Mouse (Mus musculus): ENCODE data around the gene Cyp8b1. TPM values are rescaled to one million over a fixed set of nuclear protein-coding genes. Genes with fewer than 3 reads are reported as not detected.

Cyp8b1 gene
- polyA plus RNA-seq, 2 experiments, result 0.74 to 1.8 TPM

- Histone ChIP-seq H3K9ac (replicated peaks) (no peak overlapping the region), H3K4me2 (ENCODE audit: low read depth) (no peak overlapping the region), H3K27ac (no peak overlapping the region), H3K27me3 (ENCODE audit: control insufficient read depth, insufficient read depth, low read length) (no peaks in the 10 kb centered on the region), H3K9me3 (ENCODE audit: control insufficient read depth, low read length) (no peaks in the 10 kb centered on the region), H3K4me3 (ENCODE audit: insufficient read depth in 1 of 2, low read depth in 2 of 2, low read length in 2 of 2) (no peak overlapping the region), H3K36me3 (replicated peaks; ENCODE audit: control insufficient read depth, insufficient read depth, low read depth) (no peaks in the 10 kb centered on the region), H3K4me1 (replicated peaks; ENCODE audit: control insufficient read depth in 2 of 2, insufficient read depth in 2 of 2, low read length in 1 of 2) (no peaks in the 10 kb centered on the region)
- TF ChIP-seq CTCF (IDR thresholded peaks at IDR 0.05; ENCODE audit: low read depth), result no peak
- no peak for TF ChIP-seq EP300 (IDR thresholded peaks at IDR 0.05; ENCODE audit: low read depth)
- DNase-seq (ENCODE audit: low read depth in 3 of 3, low spot score in 3 of 3) (no peak), ATAC-seq (ENCODE audit: insufficient read depth) (no peak)
- 42% methylated on average over 7 of the region's 7 CpGs for WGBS (ENCODE audit: insufficient replicate concordance)
These were observed 20.6 kb downstream of the Cyp8b1 start for GRCm38 (mm10) chr9:121895392-121895993.

GRCm38 (mm10) chr9:121894447-121894846 is 21.7 kb downstream of the Cyp8b1 start:
- 65% methylated on average over 7 of the region's 7 CpGs for WGBS (ENCODE audit: insufficient replicate concordance)
- no peak for ATAC-seq (ENCODE audit: insufficient read depth)
- H3K27me3 ChIP-seq (ENCODE audit: control insufficient read depth, insufficient read depth, low read length), result no peaks in the 10 kb centered on the region
- no peaks in the 10 kb centered on the region for H3K36me3 ChIP-seq (replicated peaks; ENCODE audit: control insufficient read depth, insufficient read depth, low read depth)
- H3K9me3 ChIP-seq (ENCODE audit: control insufficient read depth, low read length), result no peaks in the 10 kb centered on the region
- no peak overlapping the region for H3K4me3 ChIP-seq (ENCODE audit: insufficient read depth in 1 of 2, low read depth in 2 of 2, low read length in 2 of 2)
- H3K4me1 ChIP-seq (replicated peaks; ENCODE audit: control insufficient read depth in 2 of 2, insufficient read depth in 2 of 2, low read length in 1 of 2), result no peaks in the 10 kb centered on the region
- no peak overlapping the region for H3K27ac ChIP-seq
- no peak for TF ChIP-seq EP300 (IDR thresholded peaks at IDR 0.05; ENCODE audit: low read depth)
- no peak for DNase-seq (ENCODE audit: low read depth in 3 of 3, low spot score in 3 of 3)
- no peak overlapping the region for H3K9ac ChIP-seq (replicated peaks)
- H3K4me2 ChIP-seq (ENCODE audit: low read depth), result no peak overlapping the region

- H3K27ac ChIP-seq, result no peak overlapping the region
- no peak for DNase-seq (ENCODE audit: low read depth in 3 of 3, low spot score in 3 of 3)
- no peak overlapping the region for H3K9ac ChIP-seq (replicated peaks)
- H3K9me3 ChIP-seq (ENCODE audit: control insufficient read depth, low read length), result no peaks in the 10 kb centered on the region
- ATAC-seq (ENCODE audit: insufficient read depth), result no peak
- no peaks in the 10 kb centered on the region for H3K36me3 ChIP-seq (replicated peaks; ENCODE audit: control insufficient read depth, insufficient read depth, low read depth)
- no peak overlapping the region for H3K4me3 ChIP-seq (ENCODE audit: insufficient read depth in 1 of 2, low read depth in 2 of 2, low read length in 2 of 2)
- 73% methylated on average over 12 of the region's 12 CpGs for WGBS (ENCODE audit: insufficient replicate concordance)
- no peaks in the 10 kb centered on the region for H3K4me1 ChIP-seq (replicated peaks; ENCODE audit: control insufficient read depth in 2 of 2, insufficient read depth in 2 of 2, low read length in 1 of 2)
- TF ChIP-seq CTCF (IDR thresholded peaks at IDR 0.05; ENCODE audit: low read depth), result no peak
- TF ChIP-seq EP300 (IDR thresholded peaks at IDR 0.05; ENCODE audit: low read depth), result no peak
- H3K4me2 ChIP-seq (ENCODE audit: low read depth), result no peak overlapping the region
- no peaks in the 10 kb centered on the region for H3K27me3 ChIP-seq (ENCODE audit: control insufficient read depth, insufficient read depth, low read length)
These were observed 23.9 kb downstream of the Cyp8b1 start for GRCm38 (mm10) chr9:121892057-121892687.

GRCm38 (mm10) chr9:121891301-121891700 is 24.8 kb downstream of the Cyp8b1 start:
- no peak for DNase-seq (ENCODE audit: low read depth in 3 of 3, low spot score in 3 of 3)
- Histone ChIP-seq H3K9me3 (ENCODE audit: control insufficient read depth, low read length) (no peaks in the 10 kb centered on the region), H3K9ac (replicated peaks) (no peak overlapping the region), H3K4me1 (replicated peaks; ENCODE audit: control insufficient read depth in 2 of 2, insufficient read depth in 2 of 2, low read length in 1 of 2) (no peaks in the 10 kb centered on the region), H3K4me3 (ENCODE audit: insufficient read depth in 1 of 2, low read depth in 2 of 2, low read length in 2 of 2) (no peak overlapping the region), H3K27me3 (ENCODE audit: control insufficient read depth, insufficient read depth, low read length) (no peaks in the 10 kb centered on the region), H3K27ac (no peak overlapping the region), H3K4me2 (ENCODE audit: low read depth) (no peak overlapping the region), H3K36me3 (replicated peaks; ENCODE audit: control insufficient read depth, insufficient read depth, low read depth) (no peaks in the 10 kb centered on the region)
- TF ChIP-seq EP300 (IDR thresholded peaks at IDR 0.05; ENCODE audit: low read depth) (no peak), CTCF (IDR thresholded peaks at IDR 0.05; ENCODE audit: low read depth) (no peak)
- WGBS (ENCODE audit: insufficient replicate concordance), result 71% methylated on average over 9 of the region's 9 CpGs
- ATAC-seq (ENCODE audit: insufficient read depth), result no peak

GRCm38 (mm10) chr9:121890441-121890941 is 25.6 kb downstream of the Cyp8b1 start:
- DNase-seq (ENCODE audit: low read depth in 3 of 3, low spot score in 3 of 3) (no peak), ATAC-seq (ENCODE audit: insufficient read depth) (peak; percentile 26; the same call in 1 of the 2 replicates)
- no peak overlapping the region for H3K9ac ChIP-seq (replicated peaks)
- no peaks in the 10 kb centered on the region for H3K9me3 ChIP-seq (ENCODE audit: control insufficient read depth, low read length)
- H3K27me3 ChIP-seq (ENCODE audit: control insufficient read depth, insufficient read depth, low read length), result no peaks in the 10 kb centered on the region
- 18% methylated on average over 18 of the region's 18 CpGs for WGBS (ENCODE audit: insufficient replicate concordance)
- H3K4me2 ChIP-seq (ENCODE audit: low read depth), result no peak overlapping the region; the same call in 1 of the 2 replicates
- no peak for TF ChIP-seq EP300 (IDR thresholded peaks at IDR 0.05; ENCODE audit: low read depth)
- no peak for TF ChIP-seq CTCF (IDR thresholded peaks at IDR 0.05; ENCODE audit: low read depth)
- no peaks in the 10 kb centered on the region for H3K36me3 ChIP-seq (replicated peaks; ENCODE audit: control insufficient read depth, insufficient read depth, low read depth)
- no peaks in the 10 kb centered on the region for H3K4me1 ChIP-seq (replicated peaks; ENCODE audit: control insufficient read depth in 2 of 2, insufficient read depth in 2 of 2, low read length in 1 of 2)
- no peak overlapping the region for H3K27ac ChIP-seq
- no peak overlapping the region for H3K4me3 ChIP-seq (ENCODE audit: insufficient read depth in 1 of 2, low read depth in 2 of 2, low read length in 2 of 2)
